Mouse (Mus musculus) megakaryocyte-erythroid progenitor cell, adult 5-6 weeks (primary cell): ENCODE results near the gene Gnai1. TPM values are rescaled to one million over a fixed set of nuclear protein-coding genes. Genes with fewer than 3 reads are reported as not detected.
"Not testable (repeated sequence)": the region's sequence is repeated elsewhere in the genome, so short reads cannot be mapped to it uniquely, and the experiment has no call there.

Experiments used
- ATAC-seq: replicated peaks from 2 replicates; pipeline ENCODE4 v1.8.0; 2016; ENCODE audit warnings: mild to moderate bottlenecking, inconsistent platforms; ENCODE audit not compliant: severe bottlenecking, poor library complexity, low FRiP score, low TSS enrichment
- total RNA-seq, 2 experiments: library from RNA; stranded (forward) in 1 of 2; stranded (reverse) in 1 of 2; fragments of 200-1000, 215-1000 nt in 1 of 2; fragments of >200 nt in 1 of 2; fragmentation: Nextera tagmentation in 1 of 2; gene quantifications; 2 replicates each; pipeline ENCODE4 v1.2.3; 2014 to 2017

Gene Gnai1
- not detected in 2 replicates for total RNA-seq (2014; fragmentation: Nextera tagmentation)
- not detected in 2 replicates for total RNA-seq (2017)

DNA sequence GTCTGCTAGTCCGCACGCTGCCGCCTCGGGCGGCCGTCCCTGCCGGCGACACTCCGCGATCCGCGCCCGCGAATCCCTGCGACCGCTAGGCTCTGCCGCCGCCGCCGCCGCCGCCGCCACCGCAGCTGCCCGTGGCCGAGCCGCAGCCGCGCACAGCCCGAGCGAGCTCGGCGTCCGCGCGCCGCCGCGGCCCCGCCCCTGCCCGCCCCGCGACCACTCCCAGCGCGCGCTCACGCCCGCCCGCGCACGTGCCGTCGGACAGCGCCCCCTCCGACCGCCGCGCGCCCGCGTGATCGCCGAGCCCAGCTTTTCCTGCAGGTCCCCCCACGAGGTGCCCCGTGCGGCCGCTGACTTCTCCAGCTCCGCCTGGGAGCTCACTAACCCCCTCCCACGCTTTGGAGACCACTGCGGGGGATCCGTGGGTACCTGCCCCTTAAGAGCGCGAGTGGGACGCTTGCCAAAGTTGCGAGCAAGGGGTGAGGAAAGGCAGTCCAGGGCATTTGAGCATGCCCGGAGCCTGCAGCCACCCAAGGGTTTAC lies at the start of gene Gnai1:
Gene Gnai1, minus strand, starts transcription at position 75 of the 539 bp plus-strand sequence.
- peak; percentile 50; the same call in 1 of the 2 replicates for ATAC-seq

DNA sequence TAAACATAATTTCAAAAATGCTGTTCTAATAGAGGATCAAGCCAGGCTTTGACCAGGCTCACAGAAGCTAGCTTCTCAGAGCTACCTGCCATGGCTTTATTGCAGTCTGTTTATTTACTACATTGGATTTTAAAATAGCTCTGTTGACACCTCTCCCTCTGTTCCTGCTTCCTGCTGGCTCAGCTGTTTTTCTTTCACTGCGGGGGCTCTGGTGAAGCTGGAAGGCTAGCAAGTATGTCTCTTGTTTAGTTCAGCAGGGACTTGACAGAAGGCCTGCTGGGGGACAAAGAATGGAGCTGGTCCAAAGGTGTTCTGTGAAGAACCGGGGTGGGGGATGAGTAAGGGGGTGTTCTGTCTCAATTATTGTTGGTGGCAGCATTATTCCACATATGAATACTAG lies 7.7 kb upstream of the Gnai1 start:
- ATAC-seq: no peak

DNA sequence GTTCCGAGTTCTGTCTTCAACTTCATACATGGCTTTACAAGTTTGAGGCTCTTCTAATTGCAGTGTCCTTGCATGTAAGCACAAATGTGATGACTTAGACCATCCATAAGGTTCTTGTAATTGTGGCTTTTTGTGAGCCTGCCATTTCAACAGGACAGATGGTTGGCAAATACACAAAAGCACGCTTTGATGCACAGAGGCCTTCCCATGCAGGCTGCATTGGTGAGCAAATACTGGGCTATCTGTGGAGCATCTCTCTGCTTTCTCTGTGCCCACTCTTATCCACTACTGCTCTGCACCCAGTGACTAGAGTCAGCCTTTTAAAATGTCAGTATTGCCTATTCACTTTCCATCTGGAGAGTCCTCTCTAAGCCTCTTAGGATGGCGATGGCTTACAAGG lies 5.3 kb upstream of the Gnai1 start:
- no peak for ATAC-seq

DNA sequence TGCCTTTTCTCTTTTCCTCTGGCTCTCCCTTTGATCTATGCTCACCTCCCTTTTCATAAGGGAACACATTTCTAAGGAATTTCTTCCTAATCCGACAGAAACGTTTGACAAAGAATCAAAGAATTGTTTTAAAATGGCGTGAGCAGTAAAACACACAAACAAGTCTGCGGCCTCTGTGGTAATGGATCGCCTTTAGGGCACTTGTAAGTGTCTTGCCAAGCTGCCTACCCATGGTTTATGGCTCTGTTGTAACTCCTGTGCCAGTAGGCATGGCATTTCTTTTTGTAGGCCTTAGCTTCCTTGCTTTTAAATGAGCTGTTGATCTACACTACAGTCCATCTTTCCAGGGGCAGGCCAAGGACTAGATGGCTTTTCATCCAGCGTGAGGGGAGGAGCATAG lies 801 bp upstream of the Gnai1 start:
- ATAC-seq: no peak

DNA sequence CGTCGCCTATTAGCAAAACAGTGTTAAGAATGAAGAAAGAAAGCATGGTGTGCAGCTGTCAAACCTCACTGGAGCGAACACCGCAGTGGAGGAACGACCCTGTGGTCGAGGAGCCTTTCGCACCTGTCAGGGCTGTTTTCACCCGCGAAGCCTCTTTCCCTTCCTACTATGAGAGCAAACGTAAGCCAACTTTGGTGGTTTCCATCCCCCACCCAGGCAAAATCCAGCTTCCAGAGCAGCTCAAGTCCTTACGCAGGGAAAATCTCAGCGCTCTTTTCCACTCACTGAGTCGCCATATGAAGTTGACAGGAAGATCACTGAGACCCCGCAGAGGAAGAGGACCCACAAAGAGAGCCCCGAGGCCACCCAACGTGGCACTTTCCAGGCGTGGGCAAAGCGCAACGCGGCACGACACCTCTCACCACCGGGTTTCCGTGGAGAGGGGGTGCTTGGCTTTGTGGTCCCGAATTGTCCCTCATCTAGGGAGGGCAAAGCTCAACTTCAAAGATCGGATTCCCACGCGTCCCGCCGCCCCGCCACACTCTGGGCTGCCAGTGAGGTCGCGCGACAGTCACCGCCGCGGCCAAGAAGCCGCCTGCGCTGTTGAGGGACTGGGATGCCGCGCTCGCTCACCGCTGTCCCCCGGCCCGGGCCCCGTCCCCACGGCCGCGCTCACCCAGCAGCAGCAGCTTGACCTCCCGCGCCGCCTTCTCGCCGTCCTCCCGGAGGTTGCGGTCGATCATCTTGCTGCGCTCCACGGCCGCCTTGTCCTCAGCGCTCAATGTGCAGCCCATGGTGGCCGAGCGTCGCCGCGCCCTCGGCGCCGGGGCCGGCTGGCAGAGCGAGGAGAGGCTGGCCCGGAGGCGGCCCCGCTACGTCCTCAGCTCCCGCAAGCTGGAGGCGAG lies 527 bp downstream of the Gnai1 start:
- ATAC-seq: peak; percentile 24

DNA sequence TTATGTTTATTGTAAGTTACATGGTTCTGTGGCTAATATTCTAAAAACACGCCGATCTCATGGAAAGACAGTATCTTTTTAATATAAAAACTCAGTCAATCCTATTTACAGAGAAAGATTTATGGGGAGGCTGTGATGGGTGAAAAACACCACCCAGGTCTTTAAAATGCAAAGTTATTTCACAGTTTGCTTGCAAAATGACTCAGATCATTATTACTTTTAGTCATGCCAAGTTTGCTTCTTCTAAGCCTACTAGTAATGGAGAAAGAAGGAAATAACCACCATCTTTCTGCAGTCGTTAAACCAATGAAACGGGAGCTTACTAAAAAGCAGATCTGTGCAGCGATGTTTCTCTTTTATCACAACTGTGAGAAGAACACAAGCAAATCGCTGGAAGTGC lies 1.4 kb downstream of the Gnai1 start:
- ATAC-seq: no peak

DNA sequence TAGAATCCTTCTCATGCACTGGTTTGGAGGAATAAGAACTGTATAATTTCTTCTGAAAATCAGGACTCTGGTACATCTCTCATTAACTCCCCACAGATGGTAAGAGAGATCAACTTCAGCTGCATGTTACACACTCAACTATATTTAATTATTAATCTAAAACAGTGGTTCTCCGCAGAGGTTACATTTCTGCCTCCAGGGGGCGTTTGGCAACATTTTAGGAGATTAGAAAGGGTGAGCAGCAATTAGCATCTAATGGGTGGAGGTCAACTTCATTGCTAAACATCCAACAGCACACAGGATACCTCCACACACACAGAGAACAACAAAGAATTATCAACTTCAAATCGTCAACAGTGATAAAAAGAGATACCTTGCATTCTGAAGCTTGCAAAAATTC lies 2.0 kb downstream of the Gnai1 start:
- ATAC-seq: no peak

DNA sequence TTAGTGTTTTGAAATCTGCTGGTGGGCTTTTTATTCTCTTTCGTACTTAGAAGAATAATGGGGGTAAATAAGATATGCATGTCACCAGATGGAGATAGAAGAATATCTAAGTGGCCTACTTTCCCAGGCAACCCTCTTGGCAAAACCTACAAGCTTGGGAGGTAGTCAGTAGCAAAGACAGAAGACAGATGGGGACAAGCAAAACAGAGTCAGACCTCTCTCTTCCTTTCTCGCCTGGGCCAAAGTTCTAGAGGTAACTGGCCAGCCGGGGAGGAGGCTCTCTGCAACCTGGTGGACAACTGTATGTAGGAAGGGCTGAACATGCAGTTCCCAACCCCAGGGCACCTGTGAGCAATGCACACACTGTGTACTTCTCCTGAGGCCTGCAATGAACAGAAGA lies 12.9 kb downstream of the Gnai1 start:
- no peak for ATAC-seq

DNA sequence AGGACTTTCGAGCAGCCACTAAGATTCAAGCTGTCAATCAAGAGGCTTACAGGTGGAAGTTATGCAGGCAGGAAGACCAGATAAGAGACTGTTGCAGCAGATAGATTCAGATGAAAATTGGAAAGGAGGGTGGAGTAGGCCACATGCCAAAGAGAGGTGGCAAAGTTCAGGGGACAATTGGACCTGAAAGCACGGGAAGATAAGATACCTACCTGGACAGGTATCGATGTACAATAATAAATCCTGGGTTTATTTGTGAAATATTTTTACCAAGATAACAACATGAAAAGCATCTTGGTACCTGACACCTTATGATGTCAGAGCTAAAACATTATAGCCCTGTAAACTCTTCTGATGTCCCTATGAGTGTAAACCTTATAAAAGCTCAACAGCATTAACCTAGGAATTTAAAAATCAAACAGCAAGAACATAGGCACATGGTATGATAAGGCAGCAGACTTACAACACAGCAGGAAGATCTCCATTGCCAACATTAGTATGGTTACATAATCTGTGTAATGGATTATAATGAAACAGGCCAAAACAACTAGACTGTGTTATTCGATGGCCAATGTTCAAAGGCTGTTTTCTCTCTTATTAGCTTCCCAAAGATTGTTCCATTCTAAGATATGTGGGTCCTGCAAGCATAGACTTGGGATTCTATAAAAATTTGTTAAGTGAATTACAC lies 16.6 kb downstream of the Gnai1 start:
- no peak for ATAC-seq

DNA sequence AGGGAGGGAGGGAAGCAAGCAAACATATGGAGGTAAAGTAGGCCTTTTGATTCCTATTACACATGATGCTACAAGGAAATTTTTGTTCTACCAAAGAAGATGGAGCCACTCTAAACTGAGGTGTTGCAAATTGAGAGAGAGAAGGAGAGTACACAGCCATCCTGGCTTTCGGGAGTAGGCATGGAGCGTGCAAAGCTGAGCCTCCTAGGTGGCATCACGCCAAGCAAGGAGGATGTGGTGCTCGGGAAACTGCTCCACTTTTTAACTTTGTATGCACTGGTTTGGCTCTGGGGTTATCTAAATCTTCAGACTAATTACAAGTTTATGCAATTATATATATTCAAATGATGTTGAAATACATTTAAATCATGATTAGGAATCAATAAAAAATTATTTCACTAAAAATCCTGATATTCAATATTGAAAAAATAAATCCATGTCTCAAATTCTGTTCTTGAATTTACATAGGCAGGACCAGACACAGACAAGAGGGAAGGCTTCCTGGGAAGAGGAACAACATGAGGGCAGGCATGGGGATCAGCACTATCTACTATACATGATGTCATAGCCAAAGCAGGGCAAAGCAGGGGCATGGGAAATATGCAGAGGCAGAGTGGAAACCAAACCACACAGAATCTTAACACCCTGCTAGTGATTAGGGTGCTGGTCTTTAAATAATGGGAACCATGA lies 17.2 kb downstream of the Gnai1 start:
- no peak for ATAC-seq

DNA sequence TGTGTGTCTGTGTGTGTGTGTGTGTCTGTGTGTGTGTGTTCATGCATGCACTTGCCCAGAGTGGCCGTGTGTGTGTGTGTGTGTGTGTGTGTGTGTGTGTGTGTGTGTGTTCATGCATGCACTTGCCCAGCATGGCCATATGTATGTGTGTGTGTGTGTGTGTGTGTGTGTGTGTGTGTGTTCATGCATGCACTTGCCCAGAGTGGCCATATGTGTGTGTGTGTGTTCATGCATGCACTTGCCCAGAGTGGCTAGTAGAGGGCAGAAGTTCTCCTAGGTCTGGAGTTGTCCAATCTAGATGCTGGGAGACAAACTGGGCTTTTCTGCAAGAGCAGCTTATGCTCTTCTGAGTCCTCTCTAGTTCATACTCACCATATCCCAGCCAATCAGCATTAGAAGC lies 18.3 kb downstream of the Gnai1 start:
- ATAC-seq: not testable (repeated sequence)

DNA sequence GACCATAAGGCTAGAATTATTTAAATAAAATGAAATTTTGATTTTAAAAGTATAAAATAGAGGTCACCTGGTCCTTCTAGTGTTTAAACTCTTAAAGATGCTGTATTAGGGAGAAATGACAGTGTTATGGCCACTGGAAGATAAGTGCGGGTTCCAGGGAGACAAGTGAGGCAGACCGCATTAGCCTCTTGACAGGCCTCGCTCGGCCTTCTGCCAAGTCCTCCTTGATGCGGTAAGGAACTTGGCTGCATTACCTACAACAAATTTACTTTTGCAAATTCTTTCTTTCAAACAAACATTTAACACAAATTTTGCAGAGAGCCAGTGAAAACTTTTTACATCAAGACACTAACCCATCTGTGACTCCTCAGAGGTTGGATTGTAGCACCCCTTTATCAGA lies 27.9 kb downstream of the Gnai1 start:
- ATAC-seq: no peak

DNA sequence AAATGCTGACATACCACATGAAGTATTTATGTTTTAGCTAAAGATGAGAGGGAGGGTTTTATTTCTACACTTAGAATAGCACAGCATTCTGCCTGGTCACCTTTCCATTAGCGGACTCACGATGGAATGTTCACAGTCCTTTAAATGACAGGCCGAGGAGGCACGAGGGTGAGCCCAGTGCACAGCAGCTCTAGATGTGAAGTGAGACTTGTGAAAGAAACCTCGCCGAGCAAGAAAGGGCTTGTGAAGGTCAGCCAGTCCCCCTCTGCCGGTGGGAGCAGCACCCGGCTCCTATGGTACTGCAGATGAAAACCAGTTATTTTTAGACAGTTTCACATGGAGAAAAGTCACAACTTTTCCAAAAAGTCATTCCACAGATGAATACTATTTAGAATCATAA lies 29.4 kb downstream of the Gnai1 start:
- no peak for ATAC-seq

DNA sequence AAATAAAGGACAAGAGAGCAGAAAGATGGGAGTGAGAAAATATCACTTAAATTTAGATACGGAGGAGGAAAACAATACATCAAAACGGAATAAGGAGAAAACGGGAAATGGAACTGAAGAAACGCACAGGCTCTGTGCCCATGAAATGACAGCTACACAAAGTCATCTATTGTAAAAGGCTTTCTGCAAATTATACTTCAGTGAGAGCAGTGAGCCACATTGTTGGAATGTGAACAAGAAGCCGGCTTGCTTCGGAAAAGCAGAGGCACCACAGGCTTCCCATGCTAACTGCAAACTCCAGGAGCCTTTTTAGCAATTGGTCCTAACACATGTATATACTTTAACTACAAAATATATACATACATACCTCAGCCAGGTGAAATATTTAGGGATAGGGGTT lies 34.0 kb downstream of the Gnai1 start:
- no peak for ATAC-seq

DNA sequence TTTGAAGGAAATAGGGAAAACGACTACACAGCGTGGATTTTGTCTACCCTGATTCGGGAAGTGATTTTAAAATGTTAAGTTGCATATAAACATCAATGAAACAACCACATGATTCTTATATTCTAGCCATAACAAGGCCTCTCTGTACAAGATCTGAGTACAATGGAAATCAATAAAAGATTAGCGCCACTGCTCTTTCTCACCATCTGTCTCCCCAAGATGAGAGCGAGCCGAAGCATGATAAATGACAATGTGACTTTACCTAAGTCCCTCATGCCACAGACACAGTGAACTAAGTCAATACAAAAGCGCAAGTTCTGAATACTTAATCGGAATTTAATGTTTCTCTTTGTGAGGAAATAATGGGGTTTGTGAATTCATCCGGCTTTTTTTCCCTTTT lies 36.6 kb downstream of the Gnai1 start:
- no peak for ATAC-seq

DNA sequence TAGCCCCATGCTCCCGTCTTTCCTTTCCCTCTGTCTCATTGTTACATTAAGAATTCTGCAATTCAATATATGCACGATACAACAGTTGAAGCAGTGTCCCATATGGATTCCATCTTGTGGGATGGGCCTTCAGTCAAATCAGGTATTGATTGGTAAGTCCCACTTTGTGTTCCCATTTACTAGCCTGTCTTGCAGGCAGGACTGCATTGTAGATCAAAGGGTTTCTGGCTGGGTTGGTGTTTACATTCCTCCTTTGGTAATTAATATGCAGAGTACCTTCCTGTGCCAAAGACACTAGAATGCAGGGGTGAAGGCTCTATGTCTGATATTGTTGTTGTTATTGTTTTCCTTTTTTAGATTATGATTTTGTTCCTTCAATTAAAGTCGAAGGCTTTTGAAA lies 38.5 kb downstream of the Gnai1 start:
- no peak for ATAC-seq

DNA sequence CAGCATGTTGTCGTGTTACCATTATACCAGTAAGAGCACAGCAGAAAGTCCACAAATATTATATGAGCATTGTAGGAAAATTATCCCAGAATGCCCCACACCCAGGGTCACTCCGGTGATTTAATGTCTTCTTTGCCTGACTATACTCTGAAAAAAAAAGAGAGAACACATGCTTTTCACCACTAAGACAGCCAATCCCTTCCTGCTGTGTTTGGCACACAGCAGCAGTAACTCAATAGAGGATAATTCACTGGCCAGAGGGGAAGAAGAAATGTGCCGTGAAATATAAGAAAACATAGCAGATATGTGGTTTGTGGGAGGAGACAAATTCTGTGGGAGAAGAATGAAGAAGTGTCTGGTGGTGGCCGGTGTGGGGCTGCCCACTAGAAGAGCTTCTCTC lies 41.3 kb downstream of the Gnai1 start:
- ATAC-seq: no peak

DNA sequence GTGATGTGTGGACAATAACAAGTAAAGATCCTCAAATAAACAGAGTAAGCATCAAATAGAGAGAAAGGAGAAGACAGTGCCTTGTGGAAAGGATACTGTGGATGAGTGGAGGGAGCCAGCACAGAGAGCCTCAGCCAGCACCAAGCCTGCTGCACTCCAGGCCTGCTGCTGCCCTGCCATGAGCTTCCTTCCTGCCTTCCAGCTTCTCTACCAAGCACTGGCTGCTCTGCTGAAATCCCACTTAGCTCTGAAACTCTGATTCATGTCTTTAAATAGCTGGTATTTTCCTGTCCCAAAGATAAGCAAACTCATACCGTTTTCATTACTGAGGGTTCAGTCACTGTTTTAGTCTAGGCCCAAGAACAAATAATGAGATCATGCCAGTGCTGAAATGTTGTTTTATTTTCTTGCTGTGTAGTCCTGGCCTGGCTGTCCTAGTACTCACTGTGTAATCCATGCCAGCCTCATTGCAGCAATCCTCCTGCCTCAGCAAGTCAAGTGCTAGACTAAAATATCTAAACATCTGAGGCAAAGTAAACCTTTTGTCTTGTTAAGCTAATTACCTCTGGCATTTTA lies 52.8 kb downstream of the Gnai1 start:
- ATAC-seq: no peak

DNA sequence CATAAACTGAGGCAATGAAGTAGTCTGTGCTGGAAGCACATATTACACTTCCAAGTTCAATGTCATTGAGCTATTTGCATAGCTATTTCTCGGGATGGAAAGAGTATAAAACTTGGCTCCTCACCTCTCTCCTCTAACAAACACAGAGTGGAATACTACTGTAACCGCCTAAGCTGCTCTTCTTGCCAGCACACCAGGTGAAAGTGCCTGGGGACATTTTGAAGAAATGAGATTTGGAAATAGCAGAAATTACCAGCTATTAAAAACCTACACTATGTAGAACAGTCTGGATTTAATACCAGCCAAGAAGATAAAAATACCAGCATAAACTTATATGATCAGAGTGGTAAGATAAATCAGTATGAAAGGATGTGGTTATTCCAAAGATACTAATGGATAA lies 63.6 kb downstream of the Gnai1 start:
- ATAC-seq: no peak

DNA sequence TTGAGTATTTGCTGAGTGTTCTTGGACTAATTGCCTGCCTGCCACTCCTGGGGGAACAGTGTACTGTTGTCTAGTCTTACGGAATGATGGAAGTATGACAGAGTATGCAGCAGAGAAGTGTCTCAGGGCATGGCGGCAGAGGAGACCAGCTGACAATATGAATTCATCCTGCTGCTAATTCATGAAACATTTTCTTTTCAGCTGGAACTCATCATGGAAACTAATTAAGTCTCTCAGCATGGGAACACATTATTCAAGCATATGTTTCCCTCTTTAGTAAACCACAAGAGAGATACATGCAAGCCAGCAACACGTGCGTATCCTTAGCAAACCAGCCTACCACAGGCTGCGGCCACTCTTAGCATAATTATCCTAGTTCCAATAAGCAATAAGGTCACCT lies 67.4 kb downstream of the Gnai1 start:
- no peak for ATAC-seq
